Mouse (Mus musculus) lung, postnatal 14 days (tissue): ENCODE results near the gene Tas2r126.
"Not testable (repeated sequence)": the region's sequence is repeated elsewhere in the genome, so short reads cannot be mapped to it uniquely, and the experiment has no call there.

Experiments
- DNase-seq: peaks from one replicate; pipeline ENCODE4 v3.0.0; 2021

Tas2r126 gene

GRCm38 (mm10) chr6:42434446-42434845 is at the start of gene Tas2r126:
TSS of gene Tas2r126 (plus strand) at chr6:42434535.
- DNase-seq, result no peak

- DNase-seq, result no peak
Measured at GRCm38 (mm10) chr6:42385635-42386034, 48.7 kb upstream of the Tas2r126 start.

- DNase-seq, result no peak
Measured at GRCm38 (mm10) chr6:42391796-42392330, 42.5 kb upstream of the Tas2r126 start.

GRCm38 (mm10) chr6:42395960-42396809 is 38.1 kb upstream of the Tas2r126 start:
- peak; percentile 94 for DNase-seq

- DNase-seq, result no peak
Measured at GRCm38 (mm10) chr6:42397041-42397657, 37.2 kb upstream of the Tas2r126 start.

GRCm38 (mm10) chr6:42398285-42398684 is 36.0 kb upstream of the Tas2r126 start:
- no peak for DNase-seq

GRCm38 (mm10) chr6:42398998-42399397 is 35.3 kb upstream of the Tas2r126 start:
- DNase-seq, result no peak

- DNase-seq, result no peak
Measured at GRCm38 (mm10) chr6:42399938-42400337, 34.4 kb upstream of the Tas2r126 start, which contains the start of gene Tas2r143. TSS of gene Tas2r143 (plus strand) at chr6:42400238.

- DNase-seq, result no peak
Measured at GRCm38 (mm10) chr6:42405134-42405533, 29.2 kb upstream of the Tas2r126 start, which contains the start of gene Tas2r135. TSS of gene Tas2r135 (plus strand) at chr6:42405434.

- DNase-seq, result no peak
Measured at GRCm38 (mm10) chr6:42419443-42419842, 14.9 kb upstream of the Tas2r126 start.

- DNase-seq, result no peak
Measured at GRCm38 (mm10) chr6:42421439-42421838, 12.9 kb upstream of the Tas2r126 start.

- no peak for DNase-seq
Measured at GRCm38 (mm10) chr6:42424472-42424871, 9.9 kb upstream of the Tas2r126 start.

GRCm38 (mm10) chr6:42426337-42426736 is 8.0 kb upstream of the Tas2r126 start:
- no peak for DNase-seq

- peak; percentile 8 for DNase-seq
Measured at GRCm38 (mm10) chr6:42433554-42433953, 781 bp upstream of the Tas2r126 start.

- DNase-seq, result no peak
Measured at GRCm38 (mm10) chr6:42435490-42435889, 1.2 kb downstream of the Tas2r126 start.

GRCm38 (mm10) chr6:42441395-42441794 is 7.1 kb downstream of the Tas2r126 start:
- DNase-seq, result no peak

GRCm38 (mm10) chr6:42444491-42444890 is 10.2 kb downstream of the Tas2r126 start:
- DNase-seq, result no peak

- no peak for DNase-seq
Measured at GRCm38 (mm10) chr6:42447381-42447780, 13.0 kb downstream of the Tas2r126 start.

- no peak for DNase-seq
Measured at GRCm38 (mm10) chr6:42465096-42465495, 30.8 kb downstream of the Tas2r126 start, which contains the start of gene Olfr458. TSS of gene Olfr458 (minus strand) at chr6:42465196.

GRCm38 (mm10) chr6:42470542-42470941 is 36.2 kb downstream of the Tas2r126 start:
- DNase-seq, result no peak

- not testable (repeated sequence) for DNase-seq
Measured at GRCm38 (mm10) chr6:42471298-42471697, 37.0 kb downstream of the Tas2r126 start.

- DNase-seq, result no peak
Measured at GRCm38 (mm10) chr6:42476235-42476634, 41.9 kb downstream of the Tas2r126 start, which contains the start of gene Olfr457. TSS of gene Olfr457 (minus strand) at chr6:42476335.

- DNase-seq, result no peak
Measured at GRCm38 (mm10) chr6:42484633-42485032, 50.3 kb downstream of the Tas2r126 start.
